Mouse (Mus musculus) kidney, postnatal 14 days (tissue): ENCODE measurements around the gene Ccr9.

Experiments used
- DNase-seq: peaks from one replicate; pipeline ENCODE4 v3.0.0; 2022; ENCODE audit warnings: mixed read lengths

Ccr9 gene

GRCm38 (mm10) chr9:123806267-123806666, 128.0 kb downstream of the Ccr9 start, which contains the start of gene Cxcr6:
Gene Cxcr6, plus strand, starts transcription at chr9:123806475.
- no peak for DNase-seq

- no peak for DNase-seq
Observed at GRCm38 (mm10) chr9:123808583-123808982, 130.3 kb downstream of the Ccr9 start.

GRCm38 (mm10) chr9:123811831-123812230, 133.6 kb downstream of the Ccr9 start:
- DNase-seq, result no peak

- DNase-seq, result no peak
Observed at GRCm38 (mm10) chr9:123814326-123814725, 136.1 kb downstream of the Ccr9 start.

- DNase-seq, result no peak
Observed at GRCm38 (mm10) chr9:123814821-123815220, 136.6 kb downstream of the Ccr9 start.

- no peak for DNase-seq
Observed at GRCm38 (mm10) chr9:123815444-123815843, 137.2 kb downstream of the Ccr9 start.

GRCm38 (mm10) chr9:123815996-123816395, 137.8 kb downstream of the Ccr9 start:
- DNase-seq, result no peak

- no peak for DNase-seq
Observed at GRCm38 (mm10) chr9:123818601-123819000, 140.4 kb downstream of the Ccr9 start.

GRCm38 (mm10) chr9:123826631-123827030, 148.4 kb downstream of the Ccr9 start:
- no peak for DNase-seq

- no peak for DNase-seq
Observed at GRCm38 (mm10) chr9:123828916-123829315, 150.7 kb downstream of the Ccr9 start.
